8 mouse cellular contexts compared by ENCODE assay signal in the genomic region with DNA sequence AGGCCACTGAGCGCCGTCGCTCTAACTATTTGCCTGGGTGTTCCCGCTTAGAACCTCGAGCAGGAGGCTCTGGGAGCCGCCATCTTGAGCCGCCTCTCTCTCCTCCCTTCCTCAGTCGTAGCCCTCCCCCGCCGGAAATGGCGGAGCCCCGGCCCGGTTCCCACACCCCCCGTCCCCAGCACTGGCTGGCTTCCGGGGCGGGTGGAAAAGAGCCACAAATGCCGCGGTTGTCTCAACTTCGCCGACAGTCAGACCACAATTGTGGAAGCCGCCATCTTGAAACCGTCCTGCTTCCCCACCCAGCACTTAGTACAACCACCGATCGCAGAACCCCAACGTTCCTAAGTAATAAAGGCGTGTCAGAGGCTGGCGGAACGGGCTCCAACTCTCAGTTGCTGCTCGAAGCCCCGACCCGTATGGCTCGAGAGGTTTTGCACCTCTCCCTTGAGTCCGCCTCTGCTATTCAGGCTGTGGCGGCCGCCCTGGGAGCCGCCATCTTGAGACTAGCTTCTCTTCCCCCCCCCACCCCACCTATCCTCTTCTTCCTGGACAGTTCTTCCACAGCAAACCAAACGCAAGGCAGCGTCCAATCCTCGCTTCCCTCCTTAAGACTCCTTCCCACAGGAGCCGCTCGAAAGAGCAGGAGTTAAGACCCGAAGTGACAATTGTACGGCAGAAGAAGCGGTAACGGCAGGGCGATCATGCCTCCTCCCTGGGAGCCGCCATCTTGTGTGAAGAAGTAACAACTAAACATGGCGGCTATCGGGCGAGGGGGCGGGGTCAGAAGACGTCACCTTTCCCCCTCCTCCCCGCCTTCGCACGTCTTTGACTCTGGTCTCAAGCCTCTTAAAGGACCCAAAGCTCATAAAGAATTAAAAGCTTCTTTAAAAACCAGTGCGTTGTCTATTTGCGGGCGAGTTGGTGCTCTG. TPM values are rescaled to one million over a fixed set of nuclear protein-coding genes. Genes with fewer than 3 reads are reported as not detected.
A peak's percentile ranks its signal among the peaks of the same experiment; 100 is the strongest.
DNase-seq lines count a peak whose midpoint lies in the region; ATAC-seq lines count a peak whose summit lies in the region.

Gene Hcfc1 (minus strand): TSS at position 110 of the 929 bp plus-strand sequence.

- peak; percentile 91 for DNase-seq in NIH3T3 (ENCODE audit: low read depth)
- peak; percentile 92 to 94 for DNase-seq in cerebellum, postnatal 10 days
- DNase-seq in frontal cortex, postnatal 14 days (ENCODE audit: low spot score in 2 of 2) = peak; percentile 81 to 84
- DNase-seq in layer of hippocampus, postnatal 25 days (ENCODE audit: extremely low spot score in 1 of 2, low spot score in 1 of 2) = peak; percentile 75 to 76
- peak; percentile 93 for DNase-seq in lung, postnatal 25 days (ENCODE audit: low spot score)
- peak; percentile 82 for DNase-seq in retina, embryonic 14.5 days (ENCODE audit: low spot score)
- DNase-seq in thymus, postnatal 4 days = peak; percentile 88

- H3K4me1 ChIP-seq in hindbrain, embryonic 13.5 days (replicated peaks) = peaks cover 35% of the 10 kb centered on the region

- ATAC-seq in hindbrain, embryonic 13.5 days (ENCODE audit: low FRiP score) = peak; percentile 80

- peak within 1 kb of the TSS; percentile 99 for H3K27ac ChIP-seq in hindbrain, embryonic 13.5 days

- no peaks in the 10 kb centered on the region for H3K27me3 ChIP-seq in hindbrain, embryonic 13.5 days

- 22% methylated on average over 51 of the region's 58 CpGs for WGBS in hindbrain, embryonic 13.5 days

- H3K9ac ChIP-seq in hindbrain, embryonic 13.5 days = peak within 1 kb of the TSS; percentile 78

- no peaks in the 10 kb centered on the region for H3K9me3 ChIP-seq in hindbrain, embryonic 13.5 days

- H3K4me2 ChIP-seq in hindbrain, embryonic 13.5 days = peak within 1 kb of the TSS; percentile 76

- no peaks in the 10 kb centered on the region for H3K36me3 ChIP-seq in hindbrain, embryonic 13.5 days

- H3K4me3 ChIP-seq in hindbrain, embryonic 13.5 days = peak within 1 kb of the TSS; percentile 66

RNA-seq across cellular contexts. Expression of gene Hcfc1, which starts in this region (rescaled TPM):
- 50.8 and 52.1 TPM in 2 replicates for polyA plus RNA-seq in hindbrain, embryonic 13.5 days (2015; fragmentation: Nextera tagmentation; extraction: Ambion mirVana)
- total RNA-seq in layer of hippocampus, postnatal 25 days (2021) = 10 to 100 TPM; 65.8 to 80.9 TPM

Comparison
In these comparisons a context has a peak if more than half of its experiments do, and no peak if none do; other contexts are left out.
1. Peak in every context shown above with its lines: DNase-seq, ATAC-seq, H3K4me3 ChIP-seq and H3K27ac ChIP-seq.